Mouse (Mus musculus) embryonic fibroblast, embryonic 13.5 days (primary cell): ENCODE measurements around the gene Dnah17.

Experiments
- CTCF ChIP-seq: IDR thresholded peaks from 2 replicates; pipeline ENCODE4 v1.5.1; 2011; ENCODE audit warnings: mild to moderate bottlenecking, control low read depth, low read length, moderate library complexity, borderline replicate concordance; ENCODE audit not compliant: insufficient read depth
- POLR2A ChIP-seq: IDR thresholded peaks from 2 replicates; pipeline ENCODE4 v1.6.1; 2011; ENCODE audit warnings: low read depth, mild to moderate bottlenecking, control low read depth, low read length, moderate library complexity

- TF ChIP-seq CTCF, result no peak
- no peak for TF ChIP-seq POLR2A
Measured at GRCm38 (mm10) chr11:118075035-118075522, 55.4 kb downstream of the Dnah17 start.
